Mouse (Mus musculus): ENCODE measurements around the gene Bloc1s4. TPM values are rescaled to one million over a fixed set of nuclear protein-coding genes. Genes with fewer than 3 reads are reported as not detected.

The Bloc1s4 gene
- polyA plus RNA-seq (2012; rRNA removed), result 67.2 and 75.5 TPM in 2 replicates

GRCm38 (mm10) chr5:36748536-36749061, at the start of gene Bloc1s4:
Bloc1s4 (minus strand) TSS chr5:36748650.

GRCm38 (mm10) chr5:36796296-36797014, 48.0 kb upstream of the Bloc1s4 start, which contains the start of gene Mrfap1:
Mrfap1 (minus strand) TSS chr5:36796772.

Other genes with a start within 250 kb of the Bloc1s4 start
- 25.6 and 38.8 TPM in 2 replicates for gene Tbc1d14, start 155.4 kb downstream of the Bloc1s4 start, polyA plus RNA-seq (2012; rRNA removed)
- gene D5Ertd579e, start 52.6 kb downstream of the Bloc1s4 start, polyA plus RNA-seq (2012; rRNA removed), result 16.0 and 16.9 TPM in 2 replicates
- 277 and 341 TPM in 2 replicates for gene Mrfap1, start 48.1 kb upstream of the Bloc1s4 start, polyA plus RNA-seq (2012; rRNA removed)
- 146 and 156 TPM in 2 replicates for gene Man2b2, start 82.0 kb upstream of the Bloc1s4 start, polyA plus RNA-seq (2012; rRNA removed)
- 18.3 and 23.3 TPM in 2 replicates for gene Ppp2r2c, start 119.9 kb upstream of the Bloc1s4 start, polyA plus RNA-seq (2012; rRNA removed)
- gene Wfs1, start 240.6 kb upstream of the Bloc1s4 start, polyA plus RNA-seq (2012; rRNA removed), result 36.0 and 42.1 TPM in 2 replicates